8 mouse cellular contexts compared by ENCODE assay signal in the genomic region with DNA sequence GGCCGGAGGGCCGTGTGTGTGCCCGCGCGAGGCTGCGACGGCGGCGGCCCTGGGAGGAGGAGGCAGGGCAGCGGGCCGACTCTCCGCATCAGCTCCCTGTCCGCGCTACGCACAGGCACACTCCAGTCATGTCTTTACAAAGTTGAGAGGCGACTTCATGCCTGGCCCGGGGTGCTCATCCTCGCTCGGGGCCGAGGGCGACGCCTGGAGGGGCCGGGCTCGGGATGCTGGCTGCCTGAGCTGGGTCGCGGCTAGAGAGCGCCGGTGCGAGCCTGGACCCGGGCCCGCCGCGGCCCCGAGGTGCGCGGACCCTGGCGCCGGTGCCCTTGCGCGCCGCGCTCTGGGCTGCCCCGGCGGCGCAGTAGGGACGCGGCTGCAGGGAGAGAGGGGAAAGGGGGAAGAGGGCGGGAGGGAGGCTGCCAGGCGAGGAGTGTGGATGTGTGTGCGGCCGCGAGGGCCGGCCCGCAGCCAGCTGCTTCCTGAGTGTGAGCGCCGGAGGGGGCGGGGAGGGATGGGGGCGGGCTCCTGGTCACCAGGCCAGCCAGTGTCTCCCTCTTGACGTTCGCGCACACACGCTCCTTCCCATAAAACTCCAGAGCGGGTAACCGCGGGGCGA. TPM values are rescaled to one million over a fixed set of nuclear protein-coding genes. Genes with fewer than 3 reads are reported as not detected.
A peak's percentile ranks its signal among the peaks of the same experiment; 100 is the strongest.
DNase-seq lines count a peak whose midpoint lies in the region; ATAC-seq and TF ChIP-seq lines count a peak whose summit lies in the region.

A gene (minus strand): TSS at position 302 of the 616 bp plus-strand sequence.

- ATAC-seq in heart, embryonic 16.5 days (replicated peaks; ENCODE audit: extremely low read depth, insufficient read depth, low FRiP score), result peak; percentile 90
- peak; percentile 61 for ATAC-seq in liver, postnatal 0 days
- ATAC-seq in neural tube, embryonic 14.5 days (ENCODE audit: low read depth), result peak; percentile 88

- no peaks in the 10 kb centered on the region for H3K9me3 ChIP-seq in heart, embryonic 16.5 days (replicated peaks; ENCODE audit: control insufficient read depth, low read length)
- no peaks in the 10 kb centered on the region for H3K9me3 ChIP-seq in liver, postnatal 0 days (ENCODE audit: low read length)
- H3K9me3 ChIP-seq in neural tube, embryonic 14.5 days (ENCODE audit: control insufficient read depth, low read length), result no peaks in the 10 kb centered on the region

- TF ChIP-seq EP300 in liver, postnatal 0 days (IDR thresholded peaks at IDR 0.05; ENCODE audit: low read depth), result no peak

- H3K4me2 ChIP-seq in heart, embryonic 16.5 days (ENCODE audit: low read depth, low read length), result peak within 1 kb of the TSS; percentile 100
- peak within 1 kb of the TSS; percentile 93 for H3K4me2 ChIP-seq in liver, postnatal 0 days (ENCODE audit: low read depth, low read length)
- H3K4me2 ChIP-seq in neural tube, embryonic 14.5 days (ENCODE audit: low read depth, low read length), result peak within 1 kb of the TSS; percentile 99

- peak within 1 kb of the TSS; percentile 71 for H3K9ac ChIP-seq in heart, embryonic 16.5 days (ENCODE audit: low read length)
- H3K9ac ChIP-seq in liver, postnatal 0 days (replicated peaks), result peak within 1 kb of the TSS; percentile 55
- peak within 1 kb of the TSS; percentile 51 for H3K9ac ChIP-seq in neural tube, embryonic 14.5 days (replicated peaks; ENCODE audit: low read depth, low read length)

- TF ChIP-seq CTCF in embryonic fibroblast, embryonic 13.5 days (IDR thresholded peaks at IDR 0.05; ENCODE audit: borderline replicate concordance, insufficient read depth, low read length), result no peak
- no peak for TF ChIP-seq CTCF in liver, postnatal 0 days (IDR thresholded peaks at IDR 0.05; ENCODE audit: low read depth)

- TF ChIP-seq POLR2A in embryonic fibroblast, embryonic 13.5 days (IDR thresholded peaks at IDR 0.05; ENCODE audit: low read depth, low read length), result peak; percentile 68

- under 1% methylated on average over 60 of the region's 66 CpGs for WGBS in heart, embryonic 16.5 days
- under 1% methylated on average over 63 of the region's 66 CpGs for WGBS in liver, postnatal 0 days (ENCODE audit: insufficient replicate concordance)
- under 1% methylated on average over 62 of the region's 66 CpGs for WGBS in neural tube, embryonic 14.5 days

- no peaks in the 10 kb centered on the region for H3K36me3 ChIP-seq in heart, embryonic 16.5 days (ENCODE audit: control insufficient read depth, insufficient read depth)
- H3K36me3 ChIP-seq in liver, postnatal 0 days (replicated peaks; ENCODE audit: insufficient read depth, low read length), result no peaks in the 10 kb centered on the region
- no peaks in the 10 kb centered on the region for H3K36me3 ChIP-seq in neural tube, embryonic 14.5 days (ENCODE audit: control insufficient read depth, insufficient read depth, low read length)

- peaks cover 11% of the 10 kb centered on the region; the same call in 1 of the 2 replicates for H3K4me1 ChIP-seq in embryonic fibroblast, embryonic 13.5 days (ENCODE audit: control insufficient read depth, insufficient read depth, low read length)
- H3K4me1 ChIP-seq in heart, embryonic 16.5 days (ENCODE audit: control insufficient read depth, insufficient read depth, low read length), result peaks cover 9% of the 10 kb centered on the region
- peaks cover 21% of the 10 kb centered on the region for H3K4me1 ChIP-seq in liver, postnatal 0 days (ENCODE audit: insufficient read depth)
- H3K4me1 ChIP-seq in neural tube, embryonic 14.5 days (ENCODE audit: control insufficient read depth, insufficient read depth, low read length), result peaks cover 12% of the 10 kb centered on the region

- peak within 1 kb of the TSS; percentile 15 for H3K27ac ChIP-seq in embryonic fibroblast, embryonic 13.5 days (ENCODE audit: insufficient read depth, low read length)
- no peak within 1 kb of the TSS for H3K27ac ChIP-seq in heart, embryonic 16.5 days (ENCODE audit: low read length)
- no peak within 1 kb of the TSS for H3K27ac ChIP-seq in liver, postnatal 0 days (ENCODE audit: low read depth)
- no peak within 1 kb of the TSS for H3K27ac ChIP-seq in neural tube, embryonic 14.5 days (ENCODE audit: low read depth, low read length)

- DNase-seq in 3134 (ENCODE audit: extremely low read depth, insufficient read length, low spot score) (peak; percentile 92), R1 (ENCODE audit: low read depth, low spot score) (peak; percentile 73)
- DNase-seq in kidney, postnatal 14 days, result peak; percentile 89
- peak; percentile 62 for DNase-seq in liver, postnatal 0 days
- DNase-seq in yolk sac, embryonic 10.5 days (ENCODE audit: low spot score), result peak; percentile 84

- H3K27me3 ChIP-seq in heart, embryonic 16.5 days (ENCODE audit: control insufficient read depth, insufficient read depth, low read length), result peaks cover 13% of the 10 kb centered on the region
- H3K27me3 ChIP-seq in liver, postnatal 0 days (ENCODE audit: insufficient read depth, low read length), result peaks cover 32% of the 10 kb centered on the region
- peaks cover 28% of the 10 kb centered on the region for H3K27me3 ChIP-seq in neural tube, embryonic 14.5 days (ENCODE audit: control insufficient read depth, insufficient read depth, low read length)

- peak within 1 kb of the TSS; percentile 87 for H3K4me3 ChIP-seq in embryonic fibroblast, embryonic 13.5 days (ENCODE audit: insufficient read depth, low read length)
- peak within 1 kb of the TSS; percentile 74 for H3K4me3 ChIP-seq in heart, embryonic 16.5 days (ENCODE audit: low read length)
- H3K4me3 ChIP-seq in liver, postnatal 0 days (ENCODE audit: low read depth, low read length), result peak within 1 kb of the TSS; percentile 50
- H3K4me3 ChIP-seq in neural tube, embryonic 14.5 days (ENCODE audit: low read depth, low read length), result peak within 1 kb of the TSS; percentile 54

RNA-seq across cellular contexts. Expression of the gene that starts here (rescaled TPM):
- 26.0 and 31.6 TPM in 2 replicates for polyA plus RNA-seq in embryonic fibroblast, embryonic 13.5 days (2011; ENCODE audit: insufficient read length, low read depth, missing spikeins)
- 1.3 and 1.7 TPM in 2 replicates for polyA plus RNA-seq in heart, embryonic 16.5 days (2015; fragmentation: Nextera tagmentation; extraction: Ambion mirVana)
- 0.17 and 0.36 TPM in 2 replicates for polyA plus RNA-seq in liver, postnatal 0 days (2015; fragmentation: Nextera tagmentation; extraction: Ambion mirVana)
- 2.7 and 3.3 TPM in 2 replicates for polyA plus RNA-seq in neural tube, embryonic 14.5 days (2014; fragmentation: Nextera tagmentation; extraction: Ambion mirVana)

Comparison
In these comparisons a context has a peak if more than half of its experiments do, and no peak if none do; other contexts are left out.
1. Peak in DNase-seq, ATAC-seq, H3K4me3 ChIP-seq, H3K9ac ChIP-seq and H3K4me2 ChIP-seq in liver, postnatal 0 days; RNA of the gene not detected or under 1 TPM.